Mouse (Mus musculus) heart, postnatal 0 days (tissue): ENCODE data around the gene Gabrb1.

Experiments used
- CTCF ChIP-seq: IDR thresholded peaks from 2 replicates; pipeline ENCODE4 v1.5.1; 2016; ENCODE audit warnings: antibody characterized with exemption, control low read depth, low read depth
- EP300 ChIP-seq: IDR thresholded peaks from 2 replicates; pipeline ENCODE4 v1.6.1; 2016; ENCODE audit warnings: antibody characterized with exemption, low read depth

- TF ChIP-seq CTCF (no peak), EP300 (no peak)
Observed at GRCm38 (mm10) chr5:71986561-71986960, 328.6 kb downstream of the Gabrb1 start.
